Mouse (Mus musculus) CH12.LX (cell line): ENCODE results near the gene Tmem100. TPM values are rescaled to one million over a fixed set of nuclear protein-coding genes. Genes with fewer than 3 reads are reported as not detected.

Experiments
- DNase-seq: peaks from one replicate; pipeline ENCODE4 v3.0.0-alpha.2; 2013; ENCODE audit errors: extremely low read depth
- H3K27ac ChIP-seq: 2 replicates; pipeline ENCODE4 v1.5.1; 2012; ENCODE audit warnings: low read depth, mild to moderate bottlenecking, control low read depth, moderate library complexity; ENCODE audit not compliant: insufficient read depth
- H3K27me3 ChIP-seq: replicated peaks from 2 replicates; pipeline ENCODE3; 2012; ENCODE audit warnings: inconsistent platforms
- H3K36me3 ChIP-seq, 2 experiments: replicated peaks in 1 of 2; 2 replicates each; pipeline versions ENCODE3 to v1.6.1; 2012; ENCODE audit warnings: inconsistent platforms in 1 of 2, low read length in 1 of 2, mild to moderate bottlenecking in 1 of 2, mixed read lengths in 1 of 2, moderate library complexity in 1 of 2; ENCODE audit not compliant: control insufficient read depth in 1 of 2, insufficient read depth in 1 of 2
- H3K4me1 ChIP-seq, 2 experiments: 2 replicates each; pipeline ENCODE4 v1.6.1; 2012; ENCODE audit warnings: inconsistent platforms in 1 of 2, moderate library complexity in 1 of 2; ENCODE audit not compliant: insufficient read depth in 2 of 2, control insufficient read depth in 1 of 2
- H3K4me2 ChIP-seq: 2 replicates; pipeline ENCODE4 v1.6.1; 2012; ENCODE audit warnings: low read depth, mild to moderate bottlenecking, control low read depth; ENCODE audit not compliant: poor library complexity, insufficient read depth, severe bottlenecking
- H3K4me3 ChIP-seq, 3 experiments: fragments of 150-350 bp in 1 of 3; sonication (generic) in 1 of 3; replicated peaks in 1 of 3; 2 replicates each; pipeline versions ENCODE3 to v1.5.1; 2011 to 2012; ENCODE audit warnings: low read depth in 2 of 3, low read length in 2 of 3, mild to moderate bottlenecking in 2 of 3, moderate library complexity in 2 of 3, control low read depth in 1 of 3, improper control_type of control experiment in 1 of 3, inconsistent platforms in 1 of 3, mixed read lengths in 1 of 3; ENCODE audit not compliant: poor library complexity in 1 of 3
- H3K79me2 ChIP-seq: replicated peaks from 2 replicates; pipeline ENCODE4 v1.6.1; 2012; ENCODE audit warnings: mild to moderate bottlenecking, moderate library complexity; ENCODE audit not compliant: control insufficient read depth, poor library complexity, insufficient read depth, severe bottlenecking; ENCODE audit errors: extremely low read depth
- H3K9ac ChIP-seq: 2 replicates; pipeline ENCODE4 v1.6.1; 2012; ENCODE audit warnings: low read depth, mild to moderate bottlenecking, control low read depth, moderate library complexity; ENCODE audit not compliant: insufficient read depth
- H3K9me3 ChIP-seq: replicated peaks from 2 replicates; pipeline ENCODE3; 2012; ENCODE audit warnings: low read length, inconsistent platforms, mixed read lengths
- BHLHE40 ChIP-seq: IDR thresholded peaks from 2 replicates; pipeline ENCODE4 v1.6.1; 2011; ENCODE audit warnings: mild to moderate bottlenecking, low read depth, low read length, improper control_type of control experiment
- CTCF ChIP-seq, 2 experiments: IDR thresholded peaks in 1 of 2; conservative IDR thresholded peaks in 1 of 2; 2 replicates each; pipeline ENCODE4 v1.5.1; 2011 to 2012; ENCODE audit warnings: low read depth in 2 of 2, low read length in 2 of 2, improper control_type of control experiment in 1 of 2, inconsistent platforms in 1 of 2, mild to moderate bottlenecking in 1 of 2, moderate library complexity in 1 of 2
- E2F4 ChIP-seq: IDR thresholded peaks from 2 replicates; pipeline ENCODE4 v1.6.1; 2011; ENCODE audit warnings: low read depth, low read length, improper control_type of control experiment; ENCODE audit not compliant: insufficient replicate concordance
- EP300 ChIP-seq: IDR thresholded peaks from 2 replicates; pipeline ENCODE4 v1.6.1; 2011; ENCODE audit warnings: low read length, improper control_type of control experiment
- ETS1 ChIP-seq: conservative IDR thresholded peaks from 2 replicates; pipeline ENCODE4 v1.6.1; 2012; ENCODE audit warnings: low read depth, mild to moderate bottlenecking, inconsistent platforms, low read length, improper control_type of control experiment, moderate library complexity
- GABPA ChIP-seq: IDR thresholded peaks from 2 replicates; pipeline ENCODE4 v1.6.1; 2012; ENCODE audit warnings: low read depth, low read length, improper control_type of control experiment, inconsistent platforms; ENCODE audit not compliant: insufficient replicate concordance
- HCFC1 ChIP-seq: IDR thresholded peaks from 2 replicates; pipeline ENCODE4 v1.6.1; 2012; ENCODE audit warnings: low read depth, mild to moderate bottlenecking, inconsistent platforms, low read length, improper control_type of control experiment
- JUN ChIP-seq: IDR thresholded peaks from 2 replicates; pipeline ENCODE4 v1.6.1; 2011; ENCODE audit warnings: low read depth, mild to moderate bottlenecking, low read length, improper control_type of control experiment, moderate library complexity; ENCODE audit not compliant: insufficient read depth
- JUND ChIP-seq: conservative IDR thresholded peaks from 2 replicates; pipeline ENCODE4 v1.6.1; 2011; ENCODE audit warnings: low read depth, low read length, improper control_type of control experiment
- KAT2A ChIP-seq: IDR thresholded peaks from 2 replicates; pipeline ENCODE4 v1.6.1; 2012; ENCODE audit warnings: low read length, improper control_type of control experiment, inconsistent platforms; ENCODE audit not compliant: insufficient replicate concordance
- MAFK ChIP-seq: IDR thresholded peaks from 2 replicates; pipeline ENCODE4 v1.6.1; 2011; ENCODE audit warnings: low read length, improper control_type of control experiment; ENCODE audit not compliant: insufficient replicate concordance
- MAZ ChIP-seq: IDR thresholded peaks from 2 replicates; pipeline ENCODE4 v1.6.1; 2012; ENCODE audit warnings: low read depth, mild to moderate bottlenecking, inconsistent platforms, low read length, improper control_type of control experiment, moderate library complexity
- MEF2A ChIP-seq: IDR thresholded peaks from 2 replicates; pipeline ENCODE4 v1.6.1; 2014; ENCODE audit warnings: low read depth, mild to moderate bottlenecking, inconsistent platforms, low read length, improper control_type of control experiment, borderline replicate concordance
- MXI1 ChIP-seq: IDR thresholded peaks from 2 replicates; pipeline ENCODE4 v1.6.1; 2011; ENCODE audit warnings: mild to moderate bottlenecking, low read depth, low read length, improper control_type of control experiment
- MYC ChIP-seq: IDR thresholded peaks from 2 replicates; pipeline ENCODE4 v1.6.1; 2011; ENCODE audit warnings: low read depth, mild to moderate bottlenecking, improper control_type of control experiment, low read length
- NRF1 ChIP-seq: IDR thresholded peaks from 2 replicates; pipeline ENCODE4 v1.6.1; 2014; ENCODE audit warnings: low read depth, mild to moderate bottlenecking, inconsistent platforms, low read length, improper control_type of control experiment, moderate library complexity
- POLR2A ChIP-seq: IDR thresholded peaks from 2 replicates; pipeline ENCODE4 v1.6.1; 2011; ENCODE audit warnings: low read depth, mild to moderate bottlenecking, improper control_type of control experiment, low read length
- RAD21 ChIP-seq: IDR thresholded peaks from 2 replicates; pipeline ENCODE4 v1.6.1; 2011; ENCODE audit warnings: low read depth, mild to moderate bottlenecking, low read length, improper control_type of control experiment, moderate library complexity
- RCOR1 ChIP-seq: conservative IDR thresholded peaks from 2 replicates; pipeline ENCODE4 v1.6.1; 2012; ENCODE audit warnings: low read depth, mild to moderate bottlenecking, inconsistent platforms, low read length, improper control_type of control experiment
- TBP ChIP-seq: conservative IDR thresholded peaks from 2 replicates; pipeline ENCODE4 v1.6.1; 2011; ENCODE audit warnings: low read depth, low read length, improper control_type of control experiment
- TCF12 ChIP-seq: IDR thresholded peaks from 2 replicates; pipeline ENCODE4 v1.6.1; 2014; ENCODE audit warnings: low read depth, mild to moderate bottlenecking, inconsistent platforms, low read length, improper control_type of control experiment
- USF1 ChIP-seq: IDR thresholded peaks from 2 replicates; pipeline ENCODE4 v1.6.1; 2014; ENCODE audit warnings: low read depth, mild to moderate bottlenecking, inconsistent platforms, low read length, improper control_type of control experiment
- USF2 ChIP-seq: conservative IDR thresholded peaks from 2 replicates; pipeline ENCODE4 v1.6.1; 2011; ENCODE audit warnings: low read depth, low read length, improper control_type of control experiment
- ZC3H11A ChIP-seq: IDR thresholded peaks from 2 replicates; pipeline ENCODE4 v1.6.1; 2012; ENCODE audit warnings: low read depth, mild to moderate bottlenecking, inconsistent platforms, low read length, improper control_type of control experiment
- ZNF384 ChIP-seq: IDR thresholded peaks from 2 replicates; pipeline ENCODE4 v1.6.1; 2012; ENCODE audit warnings: low read depth, low read length, improper control_type of control experiment, inconsistent platforms
- dilution Hi-C: fragments of 300-500 bp; cut with MboI; formaldehyde crosslinking; loops from 2 replicates; pipeline ENCODE4 v1.14.3; 2020; ENCODE audit warnings: low sequenced_read_pairs; ENCODE audit not compliant: extremely low pct_unique_long_range_greater_than_20kb, extremely low pct_ligation_motif_present
- in situ Hi-C: fragments of 300-500 bp; cut with MboI; formaldehyde crosslinking; loops from 3 replicates; pipeline ENCODE4 v1.14.3; 2019; ENCODE audit warnings: low sequenced_read_pairs, low pct_ligation_motif_present, low pct_unique_long_range_greater_than_20kb, mixed read lengths
- polyA plus RNA-seq: library from polyadenylated mRNA; unstranded; fragments of >175 nt; gene quantifications from 2 replicates; pipeline ENCODE4 v1.2.1, GENCODE M21; 2012; ENCODE audit warnings: low read depth; ENCODE audit not compliant: insufficient read length
- total RNA-seq, 2 experiments: library from RNA; depleted of rRNA; stranded (reverse); fragments of 300-350 nt in 1 of 2; fragments of >200 nt in 1 of 2; gene quantifications; 2 replicates each; pipeline ENCODE4 v1.2.3; 2012 to 2014

Tmem100 gene
- total and polyA plus RNA-seq, 3 experiments, result 0.30 to 3.5 (median 1.0) TPM

GRCm38 (mm10) chr11:89984436-89984835 lies 45.7 kb upstream of the Tmem100 start:
- no peak overlapping the region for H3K4me3 ChIP-seq
- H3K27ac ChIP-seq, result no peak overlapping the region
- dilution Hi-C loops, result no loop called here
- TF ChIP-seq ETS1 (no peak), E2F4 (no peak), RCOR1 (no peak), USF2 (no peak), TBP (no peak), KAT2A (no peak), NRF1 (no peak), MAZ (no peak), RAD21 (no peak), EP300 (no peak), ZNF384 (no peak), POLR2A (no peak), CTCF (conservative IDR thresholded peaks at IDR 0.05 in 1 of 2, IDR thresholded peaks at IDR 0.05 in 1 of 2; ENCODE audit: low read depth in 2 of 2, low read length in 2 of 2) (no peak), BHLHE40 (no peak), MXI1 (no peak), USF1 (no peak), TCF12 (no peak), ZC3H11A (no peak), HCFC1 (no peak)
- no peak for DNase-seq
- no peaks in the 10 kb centered on the region for H3K27me3 ChIP-seq
- H3K9ac ChIP-seq, result no peak overlapping the region
- no peaks in the 10 kb centered on the region for H3K79me2 ChIP-seq
- in situ Hi-C loops, result loop anchor here (25.0 kb wide), 1 partner anchor 628 kb away; no protein-coding TSS in a partner anchor
- H3K4me1 ChIP-seq, result peaks cover 30 to 66% of the 10 kb centered on the region in 2 experiments
- H3K4me2 ChIP-seq, result no peak overlapping the region
- peaks cover 0 to 19% of the 10 kb centered on the region in 2 experiments for H3K36me3 ChIP-seq
- H3K9me3 ChIP-seq, result peaks cover 4% of the 10 kb centered on the region

GRCm38 (mm10) chr11:89985200-89986187 lies 44.7 kb upstream of the Tmem100 start:
- Histone ChIP-seq H3K9ac (no peak overlapping the region), H3K4me1 (peaks cover 28 to 64% of the 10 kb centered on the region in 2 experiments), H3K79me2 (no peaks in the 10 kb centered on the region), H3K36me3 (peaks cover 0 to 26% of the 10 kb centered on the region in 2 experiments), H3K4me2 (no peak overlapping the region), H3K9me3 (no peaks in the 10 kb centered on the region), H3K27me3 (no peaks in the 10 kb centered on the region), H3K27ac (peak overlapping the region; percentile 68), H3K4me3 (no peak overlapping the region)
- TF ChIP-seq USF2 (no peak), JUN (peak; percentile 29; the same call in 1 of the 2 replicates), ETS1 (peak; percentile 75), GABPA (peak; percentile 26; the same call in 1 of the 2 replicates), MEF2A (peak; percentile 55; the same call in 1 of the 2 replicates), BHLHE40 (peak; percentile 64), HCFC1 (no peak), MYC (0 out of 2 replicates have a peak, but pooled peaks have one; percentile 37), ZNF384 (peak; percentile 98), EP300 (peak; percentile 77), RCOR1 (no peak), JUND (peak; percentile 34; the same call in 1 of the 2 replicates), MAFK (peak; percentile 93)
- in situ Hi-C loops (loop anchor here (5.0 to 25.0 kb wide), 2 partner anchors 182 to 627 kb away; no protein-coding TSS in a partner anchor), dilution Hi-C loops (no loop called here)
- peak; percentile 77 for DNase-seq
